Comparison of ENCODE assay signal across 8 mouse cellular contexts in the genomic region with DNA sequence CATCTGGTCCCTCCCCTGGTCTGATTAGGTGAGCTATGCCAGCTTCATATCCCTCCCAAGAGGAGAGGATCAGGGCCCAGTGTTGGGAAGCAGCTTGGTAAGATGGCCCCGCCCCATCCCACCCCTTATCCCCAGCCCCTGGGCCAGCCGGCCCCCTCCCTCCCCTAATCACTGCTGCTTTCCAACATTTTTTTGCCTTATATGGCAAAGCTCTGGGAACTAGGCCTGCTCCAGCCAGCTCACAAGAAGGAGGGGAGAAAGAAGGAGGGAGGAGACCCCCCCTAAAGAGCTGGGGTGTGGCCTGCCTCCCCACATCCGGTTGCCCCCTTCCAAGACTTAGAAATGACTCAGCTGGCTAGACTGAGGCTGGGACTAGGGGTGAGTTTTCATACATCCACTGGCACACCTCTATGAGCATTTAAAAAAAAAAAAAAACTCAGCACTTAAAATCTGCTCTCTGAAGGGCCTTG. TPM values are rescaled to one million over a fixed set of nuclear protein-coding genes. Genes with fewer than 3 reads are reported as not detected.
A peak's percentile ranks its signal among the peaks of the same experiment; 100 is the strongest.
DNase-seq lines count a peak whose midpoint lies in the region; ATAC-seq and TF ChIP-seq lines count a peak whose summit lies in the region.

No protein-coding gene starts in this region.

- no peaks in the 10 kb centered on the region for H3K4me1 ChIP-seq in intestine, embryonic 15.5 days (replicated peaks)
- peaks cover 11% of the 10 kb centered on the region for H3K4me1 ChIP-seq in liver, postnatal 0 days (ENCODE audit: insufficient read depth)
- H3K4me1 ChIP-seq in neural tube, embryonic 13.5 days (replicated peaks): peaks cover 25% of the 10 kb centered on the region

- no peak for TF ChIP-seq CTCF in liver, postnatal 0 days (IDR thresholded peaks at IDR 0.05; ENCODE audit: low read depth)

- DNase-seq in ovary, postnatal 36 days (ENCODE audit: low spot score): peak; percentile 39
- no peak for DNase-seq in ovary, postnatal 10 days (ENCODE audit: low spot score)
- peak; percentile 68 for DNase-seq in brain, embryonic 18.5 days (ENCODE audit: low read depth, low spot score)
- peak; percentile 74 for DNase-seq in gastrocnemius, postnatal 25 days
- peak; percentile 22 for DNase-seq in liver, postnatal 0 days
- DNase-seq in right cerebral cortex, postnatal 25 days: no peak

- H3K9me3 ChIP-seq in intestine, embryonic 15.5 days: no peaks in the 10 kb centered on the region
- no peaks in the 10 kb centered on the region for H3K9me3 ChIP-seq in liver, postnatal 0 days (ENCODE audit: low read length)
- no peaks in the 10 kb centered on the region for H3K9me3 ChIP-seq in neural tube, embryonic 13.5 days

- peak overlapping the region; percentile 55 for H3K4me2 ChIP-seq in intestine, embryonic 15.5 days (replicated peaks)
- peak overlapping the region; percentile 74 for H3K4me2 ChIP-seq in liver, postnatal 0 days (ENCODE audit: low read depth, low read length)
- H3K4me2 ChIP-seq in neural tube, embryonic 13.5 days: peak overlapping the region; percentile 61

- peak overlapping the region; percentile 73 for H3K27ac ChIP-seq in intestine, embryonic 15.5 days
- H3K27ac ChIP-seq in liver, postnatal 0 days (ENCODE audit: low read depth): peak overlapping the region; percentile 82
- peak overlapping the region; percentile 90 for H3K27ac ChIP-seq in neural tube, embryonic 13.5 days (replicated peaks)

- 37% methylated on average over 3 of the region's 3 CpGs for WGBS in intestine, embryonic 15.5 days
- WGBS in liver, postnatal 0 days (ENCODE audit: insufficient replicate concordance): 46% methylated on average over 3 of the region's 3 CpGs
- 27% methylated on average over 3 of the region's 3 CpGs for WGBS in neural tube, embryonic 13.5 days

- H3K4me3 ChIP-seq in intestine, embryonic 15.5 days (replicated peaks): peak overlapping the region; percentile 49
- H3K4me3 ChIP-seq in liver, postnatal 0 days (ENCODE audit: low read depth, low read length): peak overlapping the region; percentile 56
- peak overlapping the region; percentile 58 for H3K4me3 ChIP-seq in neural tube, embryonic 13.5 days

- no peak for TF ChIP-seq EP300 in liver, postnatal 0 days (IDR thresholded peaks at IDR 0.05; ENCODE audit: low read depth)

- no peaks in the 10 kb centered on the region for H3K27me3 ChIP-seq in intestine, embryonic 15.5 days (replicated peaks)
- no peaks in the 10 kb centered on the region for H3K27me3 ChIP-seq in liver, postnatal 0 days (ENCODE audit: insufficient read depth, low read length)
- H3K27me3 ChIP-seq in neural tube, embryonic 13.5 days: no peaks in the 10 kb centered on the region

- peak overlapping the region; percentile 58; the same call in 1 of the 2 replicates for H3K9ac ChIP-seq in intestine, embryonic 15.5 days
- H3K9ac ChIP-seq in liver, postnatal 0 days (replicated peaks): no peak overlapping the region
- peak overlapping the region; percentile 85 for H3K9ac ChIP-seq in neural tube, embryonic 13.5 days

- 0 out of 2 replicates have a peak, but pooled peaks cover 3% of the 10 kb centered on the region for H3K36me3 ChIP-seq in intestine, embryonic 15.5 days
- peaks cover 8% of the 10 kb centered on the region; the same call in 1 of the 2 replicates for H3K36me3 ChIP-seq in liver, postnatal 0 days (replicated peaks; ENCODE audit: insufficient read depth, low read length)
- H3K36me3 ChIP-seq in neural tube, embryonic 13.5 days: peaks cover 38% of the 10 kb centered on the region

- peak; percentile 55 for ATAC-seq in intestine, embryonic 15.5 days
- ATAC-seq in liver, postnatal 0 days: no peak
- ATAC-seq in neural tube, embryonic 13.5 days (ENCODE audit: low read depth): peak; percentile 13; the same call in 1 of the 2 replicates

RNA-seq across cellular contexts. Expression of gene Flna, which starts 5.0 kb away (rescaled TPM):
- 10 to 100 TPM; 47.7 to 64.7 TPM for total RNA-seq in gastrocnemius, postnatal 25 days (2021)
- 274 and 316 TPM in 2 replicates for polyA plus RNA-seq in intestine, embryonic 15.5 days (2015; fragmentation: Nextera tagmentation; extraction: Ambion mirVana)
- polyA plus RNA-seq in liver, postnatal 0 days (2015; fragmentation: Nextera tagmentation; extraction: Ambion mirVana): 30.2 and 34.1 TPM in 2 replicates
- polyA plus RNA-seq in neural tube, embryonic 13.5 days (2015; fragmentation: Nextera tagmentation; extraction: Ambion mirVana): 90.3 and 102 TPM in 2 replicates

RNA-seq across cellular contexts. Expression of gene Emd, which starts 9.8 kb away (rescaled TPM):
- 10 to 100 TPM; 20.1 to 20.3 TPM for total RNA-seq in gastrocnemius, postnatal 25 days (2021)
- 21.7 and 25.7 TPM in 2 replicates for polyA plus RNA-seq in intestine, embryonic 15.5 days (2015; fragmentation: Nextera tagmentation; extraction: Ambion mirVana)
- polyA plus RNA-seq in liver, postnatal 0 days (2015; fragmentation: Nextera tagmentation; extraction: Ambion mirVana): 6.8 and 7.4 TPM in 2 replicates
- polyA plus RNA-seq in neural tube, embryonic 13.5 days (2015; fragmentation: Nextera tagmentation; extraction: Ambion mirVana): 16.3 and 16.6 TPM in 2 replicates

RNA-seq across cellular contexts. Expression of gene Rpl10, which starts 26.0 kb away (rescaled TPM):
- total RNA-seq in gastrocnemius, postnatal 25 days (2021): 100 to 1,000 TPM; 164 to 171 TPM
- polyA plus RNA-seq in intestine, embryonic 15.5 days (2015; fragmentation: Nextera tagmentation; extraction: Ambion mirVana): 818 and 879 TPM in 2 replicates
- polyA plus RNA-seq in liver, postnatal 0 days (2015; fragmentation: Nextera tagmentation; extraction: Ambion mirVana): 438 and 471 TPM in 2 replicates
- 582 and 609 TPM in 2 replicates for polyA plus RNA-seq in neural tube, embryonic 13.5 days (2015; fragmentation: Nextera tagmentation; extraction: Ambion mirVana)

RNA-seq across cellular contexts. Expression of gene Taz, which starts 37.1 kb away (rescaled TPM):
- 10 to 100 TPM; 40.4 to 43.5 TPM for total RNA-seq in gastrocnemius, postnatal 25 days (2021)
- 74.9 and 81.1 TPM in 2 replicates for polyA plus RNA-seq in intestine, embryonic 15.5 days (2015; fragmentation: Nextera tagmentation; extraction: Ambion mirVana)
- polyA plus RNA-seq in liver, postnatal 0 days (2015; fragmentation: Nextera tagmentation; extraction: Ambion mirVana): 30.4 and 31.2 TPM in 2 replicates
- polyA plus RNA-seq in neural tube, embryonic 13.5 days (2015; fragmentation: Nextera tagmentation; extraction: Ambion mirVana): 80.2 and 86.0 TPM in 2 replicates

RNA-seq across cellular contexts. Expression of gene Dnase1l1, which starts 37.5 kb away (rescaled TPM):
- 10 to 100 TPM; 90.3 to 95.9 TPM for total RNA-seq in gastrocnemius, postnatal 25 days (2021)
- polyA plus RNA-seq in intestine, embryonic 15.5 days (2015; fragmentation: Nextera tagmentation; extraction: Ambion mirVana): 11.0 TPM in 2 replicates
- polyA plus RNA-seq in liver, postnatal 0 days (2015; fragmentation: Nextera tagmentation; extraction: Ambion mirVana): 10.0 and 10.8 TPM in 2 replicates
- polyA plus RNA-seq in neural tube, embryonic 13.5 days (2015; fragmentation: Nextera tagmentation; extraction: Ambion mirVana): 3.4 and 4.5 TPM in 2 replicates

Comparison
In these comparisons a context has a peak if more than half of its experiments do, and no peak if none do; other contexts are left out.
1. DNase-seq: peak in ovary, postnatal 36 days (single experiment), brain, embryonic 18.5 days (single experiment), gastrocnemius, postnatal 25 days (single experiment) and liver, postnatal 0 days (single experiment); none in ovary, postnatal 10 days (single experiment) and right cerebral cortex, postnatal 25 days (single experiment).
2. Peak in every context shown above with its lines, with median percentiles within 50 percentile points of each other: H3K27ac ChIP-seq, H3K4me2 ChIP-seq and H3K4me3 ChIP-seq.